ENCODE assay signal across 22 mouse cellular contexts in genomic region chr1:91186677-91187076, GRCm38 (mm10). TPM values are rescaled to one million over a fixed set of nuclear protein-coding genes. Genes with fewer than 3 reads are reported as not detected.
DNase-seq lines count a peak whose midpoint lies in the region; ATAC-seq and TF ChIP-seq lines count a peak whose summit lies in the region.
"Had no signal": no experiment of that assay in that cellular context is flagged by ENCODE, and none has a peak within 500 bp of the region (broad histone marks: within the 10 kb centered on the region; RNA-seq: fewer than 3 reads in every experiment).

No protein-coding gene starts in this region.

- H3K36me3 ChIP-seq in macrophage (ENCODE audit: inconsistent target) = no peaks in the 10 kb centered on the region
- H3K36me3 ChIP-seq: embryonic facial prominence, embryonic 15.5 days; hindbrain, embryonic 13.5 days; lung, embryonic 15.5 days; midbrain, embryonic 13.5 days; neural tube, embryonic 13.5 days had no signal

- no peak for TF ChIP-seq CTCF in left cerebral cortex, adult 2 months (IDR thresholded peaks at IDR 0.05)

- peak overlapping the region; percentile 40; the same call in 1 of the 2 replicates for H3K27ac ChIP-seq in left cerebral cortex, adult 2 months
- peak overlapping the region; percentile 90 for H3K27ac ChIP-seq in macrophage
- H3K27ac ChIP-seq: embryonic facial prominence, embryonic 15.5 days; hindbrain, embryonic 13.5 days; lung, embryonic 15.5 days; midbrain, embryonic 13.5 days; neural tube, embryonic 13.5 days had no signal

- no peak for DNase-seq in left cerebral cortex, adult 2 months (ENCODE audit: extremely low spot score in 1 of 2, low spot score in 2 of 2)
- no peak for DNase-seq in left cerebral cortex, adult 18-20 months (ENCODE audit: low spot score in 2 of 2)
- peak; percentile 66 for DNase-seq in MEL-GATA-1-ER (ENCODE audit: extremely low read depth, low read depth)
- no peak for DNase-seq in ovary, postnatal 10 days (ENCODE audit: low spot score)
- no peak for DNase-seq in kidney, postnatal 25 days
- DNase-seq: adrenal gland, postnatal 10 days; cerebellum, adult 11 months; cerebellum, postnatal 14 days; gastrocnemius, postnatal 14 days; kidney, adult 9 months; kidney, postnatal 4 days; right cerebral cortex, postnatal 14 days had no signal

- intact Hi-C loops in left cerebral cortex, adult 2 months (cut with DNase I) = no loop called here

- no peaks in the 10 kb centered on the region; the same call in 1 of the 2 replicates for H3K79me2 ChIP-seq in macrophage (ENCODE audit: inconsistent target)

- ATAC-seq in common myeloid progenitor, adult 5-6 weeks (replicated peaks; ENCODE audit: low read depth, poor library complexity, severe bottlenecking) = peak; percentile 26
- ATAC-seq: activated CD4-positive, CD25-positive, alpha-beta regulatory T cell, adult 4 months; midbrain, embryonic 13.5 days had no signal

- WGBS in macrophage (ENCODE audit: missing documents) = 46% methylated on average over 6 of the region's 6 CpGs

- H3K4me3 ChIP-seq in left cerebral cortex, adult 2 months = no peak overlapping the region
- H3K4me3 ChIP-seq in macrophage (ENCODE audit: inconsistent target) = no peak overlapping the region
- H3K4me3 ChIP-seq: embryonic facial prominence, embryonic 15.5 days; hindbrain, embryonic 13.5 days; lung, embryonic 15.5 days; midbrain, embryonic 13.5 days; neural tube, embryonic 13.5 days had no signal

RNA-seq across cellular contexts. Expression of gene Ramp1, which starts 7.1 kb away (rescaled TPM):
- total RNA-seq in left cerebral cortex, adult 2 months (2021) = 10 to 100 TPM; 52.6 to 53.0 TPM
- 10 to 100 TPM; 51.6 to 52.7 TPM for total RNA-seq in left cerebral cortex, adult 18-20 months (2021)
- 89.1 and 108 TPM in 2 replicates for total RNA-seq in common myeloid progenitor, adult 5-6 weeks (2017)
- 1 to 10 TPM in 4 of 26 experiments, under 1 TPM in 6, not detected in 16; 0.32 to 3.0 (median 0.64) TPM for total RNA-seq in macrophage (2018; cell fraction: chromatin; rRNA removed)
- total RNA-seq in macrophage (2018; cell fraction: cytosol; rRNA removed) = 1 to 10 TPM in 13 of 26 experiments, under 1 TPM in 13; 0.39 to 7.6 (median 2.0) TPM
- 1 to 10 TPM in 9 of 26 experiments, under 1 TPM in 11, not detected in 6; 0.17 to 4.2 (median 0.90) TPM for total RNA-seq in macrophage (2018; cell fraction: nucleus; rRNA removed)
- polyA plus RNA-seq in macrophage (2018) = 1.4 to 9.6 TPM (median 1.5 TPM) in 3 replicates

RNA-seq across cellular contexts. Expression of gene Rbm44, which starts 41.8 kb away (rescaled TPM):
- not detected for total RNA-seq in left cerebral cortex, adult 2 months (2021)
- under 1 TPM in 1 of 2 experiments, not detected in 1; 0.09 TPM for total RNA-seq in left cerebral cortex, adult 18-20 months (2021)
- total RNA-seq in common myeloid progenitor, adult 5-6 weeks (2017) = 7.7 and 10.4 TPM in 2 replicates
- 1 to 10 TPM in 5 of 26 experiments, under 1 TPM in 9, not detected in 12; 0.33 to 1.8 (median 0.61) TPM for total RNA-seq in macrophage (2018; cell fraction: chromatin; rRNA removed)
- under 1 TPM in 21 of 26 experiments, not detected in 5; 0.03 to 0.58 (median 0.14) TPM for total RNA-seq in macrophage (2018; cell fraction: cytosol; rRNA removed)
- total RNA-seq in macrophage (2018; cell fraction: nucleus; rRNA removed) = 1 to 10 TPM in 4 of 26 experiments, under 1 TPM in 9, not detected in 13; 0.24 to 3.2 (median 0.50) TPM
- 0.10 to 0.59 TPM in 2 of 3 replicates, not detected in the other for polyA plus RNA-seq in macrophage (2018)
- total RNA-seq: gastrocnemius, postnatal 14 days; heart, adult 8-10 months; layer of hippocampus, postnatal 25 days had no signal
